Mouse (Mus musculus) splenic B cell, adult 2 months (primary cell): ENCODE results near the gene Gtf3a.
A peak's percentile ranks its signal among the peaks of the same experiment; 100 is the strongest.
"Not testable (repeated sequence)": the region's sequence is repeated elsewhere in the genome, so short reads cannot be mapped to it uniquely, and the experiment has no call there.

Source experiments
- DNase-seq: peaks from one replicate; pipeline ENCODE4 v3.0.0-alpha.2; 2011; ENCODE audit warnings: low read depth, low spot score
- H3K27me3 ChIP-seq: 2 replicates; pipeline ENCODE4 v1.6.1; 2012; ENCODE audit warnings: mild to moderate bottlenecking, low read length, moderate library complexity, mixed read lengths; ENCODE audit not compliant: control insufficient read depth, poor library complexity, insufficient read depth, severe bottlenecking
- H3K36me3 ChIP-seq: 2 replicates; pipeline ENCODE4 v1.6.1; 2012; ENCODE audit warnings: mild to moderate bottlenecking, low read length, moderate library complexity, mixed read lengths; ENCODE audit not compliant: control insufficient read depth, poor library complexity, insufficient read depth, severe bottlenecking

Gene Gtf3a

GRCm38 (mm10) chr5:146948508-146949088, at the start of gene Gtf3a:
Gtf3a (plus strand) TSS chr5:146948657.
- peak; percentile 94 for DNase-seq
- Histone ChIP-seq H3K27me3 (no peaks in the 10 kb centered on the region), H3K36me3 (peaks cover 5% of the 10 kb centered on the region; the same call in 1 of the 2 replicates)

- Histone ChIP-seq H3K27me3 (no peaks in the 10 kb centered on the region), H3K36me3 (no peaks in the 10 kb centered on the region)
- no peak for DNase-seq
Measured at GRCm38 (mm10) chr5:146900331-146900730, 48.1 kb upstream of the Gtf3a start.

GRCm38 (mm10) chr5:146901501-146901900, 47.0 kb upstream of the Gtf3a start:
- Histone ChIP-seq H3K27me3 (no peaks in the 10 kb centered on the region), H3K36me3 (no peaks in the 10 kb centered on the region)
- no peak for DNase-seq

GRCm38 (mm10) chr5:146904404-146904803, 44.1 kb upstream of the Gtf3a start:
- H3K36me3 ChIP-seq: no peaks in the 10 kb centered on the region
- H3K27me3 ChIP-seq: no peaks in the 10 kb centered on the region
- DNase-seq: peak; percentile 91

- Histone ChIP-seq H3K27me3 (no peaks in the 10 kb centered on the region), H3K36me3 (no peaks in the 10 kb centered on the region)
- peak; percentile 86 for DNase-seq
Measured at GRCm38 (mm10) chr5:146905486-146906172, 42.8 kb upstream of the Gtf3a start.

GRCm38 (mm10) chr5:146907533-146907932, 40.9 kb upstream of the Gtf3a start:
- Histone ChIP-seq H3K27me3 (no peaks in the 10 kb centered on the region), H3K36me3 (no peaks in the 10 kb centered on the region)
- DNase-seq: no peak

GRCm38 (mm10) chr5:146908629-146909028, 39.8 kb upstream of the Gtf3a start:
- no peak for DNase-seq

GRCm38 (mm10) chr5:146912206-146912605, 36.3 kb upstream of the Gtf3a start:
- DNase-seq: peak; percentile 50
- Histone ChIP-seq H3K36me3 (no peaks in the 10 kb centered on the region), H3K27me3 (no peaks in the 10 kb centered on the region)

More at GRCm38 (mm10) chr5:146908629-146909028, 39.8 kb upstream of the Gtf3a start:
- no peaks in the 10 kb centered on the region for H3K36me3 ChIP-seq
- H3K27me3 ChIP-seq: no peaks in the 10 kb centered on the region

- no peaks in the 10 kb centered on the region for H3K27me3 ChIP-seq
- DNase-seq: no peak
- H3K36me3 ChIP-seq: no peaks in the 10 kb centered on the region
Measured at GRCm38 (mm10) chr5:146913355-146913754, 35.1 kb upstream of the Gtf3a start.

GRCm38 (mm10) chr5:146914088-146914766, 34.2 kb upstream of the Gtf3a start:
- Histone ChIP-seq H3K36me3 (no peaks in the 10 kb centered on the region), H3K27me3 (no peaks in the 10 kb centered on the region)
- DNase-seq: peak; percentile 81

GRCm38 (mm10) chr5:146916273-146916672, 32.2 kb upstream of the Gtf3a start:
- H3K36me3 ChIP-seq: no peaks in the 10 kb centered on the region
- DNase-seq: no peak
- H3K27me3 ChIP-seq: no peaks in the 10 kb centered on the region

GRCm38 (mm10) chr5:146916806-146917205, 31.7 kb upstream of the Gtf3a start:
- no peak for DNase-seq
- Histone ChIP-seq H3K36me3 (no peaks in the 10 kb centered on the region), H3K27me3 (no peaks in the 10 kb centered on the region)

GRCm38 (mm10) chr5:146917357-146917756, 31.1 kb upstream of the Gtf3a start:
- DNase-seq, H3K27me3 ChIP-seq, H3K36me3 ChIP-seq: not testable (repeated sequence)

- DNase-seq: no peak
Measured at GRCm38 (mm10) chr5:146919874-146920273, 28.6 kb upstream of the Gtf3a start.

More at GRCm38 (mm10) chr5:146919874-146920273, 28.6 kb upstream of the Gtf3a start:
- Histone ChIP-seq H3K27me3 (no peaks in the 10 kb centered on the region), H3K36me3 (no peaks in the 10 kb centered on the region)
